Mouse (Mus musculus): Measurements from ENCODE around the gene Arhgef2. TPM values are rescaled to one million over a fixed set of nuclear protein-coding genes. Genes with fewer than 3 reads are reported as not detected.
A peak's percentile ranks its signal among the peaks of the same experiment; 100 is the strongest.

Gene Arhgef2
- polyA plus RNA-seq, 1 experiment from 2014 or later = 104 TPM

GRCm38 (mm10) chr3:88685958-88686451 is 80.2 kb downstream of the Arhgef2 start:
- ATAC-seq = peak; percentile 79
- H3K27ac ChIP-seq (ENCODE audit: low read length) = peak overlapping the region; percentile 98
- peak overlapping the region; percentile 96 for H3K4me2 ChIP-seq (ENCODE audit: low read length)
- peak overlapping the region; percentile 99 for H3K4me3 ChIP-seq (ENCODE audit: low read depth, low read length)
- no peaks in the 10 kb centered on the region for H3K9me3 ChIP-seq (replicated peaks; ENCODE audit: control insufficient read depth, low read length, poor library complexity, severe bottlenecking)
- H3K27me3 ChIP-seq (ENCODE audit: control insufficient read depth, insufficient read depth, low read depth, low read length) = no peaks in the 10 kb centered on the region
- H3K36me3 ChIP-seq (ENCODE audit: control insufficient read depth, insufficient read depth, low read length) = peaks cover 14% of the 10 kb centered on the region
- WGBS = under 1% methylated on average over 45 of the region's 45 CpGs
- H3K9ac ChIP-seq (ENCODE audit: low read depth, low read length) = peak overlapping the region; percentile 98
- peaks cover 21% of the 10 kb centered on the region for H3K4me1 ChIP-seq (ENCODE audit: control insufficient read depth, insufficient read depth, low read length)

GRCm38 (mm10) chr3:88686734-88687611 is 81.2 kb downstream of the Arhgef2 start:
- Histone ChIP-seq H3K4me3 (ENCODE audit: low read depth, low read length) (peak overlapping the region; percentile 99), H3K27me3 (ENCODE audit: control insufficient read depth, insufficient read depth, low read depth, low read length) (no peaks in the 10 kb centered on the region), H3K27ac (ENCODE audit: low read length) (peak overlapping the region; percentile 98), H3K4me2 (ENCODE audit: low read length) (peak overlapping the region; percentile 96), H3K9me3 (replicated peaks; ENCODE audit: control insufficient read depth, low read length, poor library complexity, severe bottlenecking) (no peaks in the 10 kb centered on the region), H3K4me1 (ENCODE audit: control insufficient read depth, insufficient read depth, low read length) (peaks cover 21% of the 10 kb centered on the region), H3K36me3 (ENCODE audit: control insufficient read depth, insufficient read depth, low read length) (peaks cover 18% of the 10 kb centered on the region), H3K9ac (ENCODE audit: low read depth, low read length) (peak overlapping the region; percentile 98)
- ATAC-seq = no peak
- WGBS = 54% methylated on average over 13 of the region's 13 CpGs

- no peaks in the 10 kb centered on the region for H3K27me3 ChIP-seq (ENCODE audit: control insufficient read depth, insufficient read depth, low read depth, low read length)
- peaks cover 26% of the 10 kb centered on the region for H3K36me3 ChIP-seq (ENCODE audit: control insufficient read depth, insufficient read depth, low read length)
- ATAC-seq = no peak
- peaks cover 21% of the 10 kb centered on the region for H3K4me1 ChIP-seq (ENCODE audit: control insufficient read depth, insufficient read depth, low read length)
- 93% methylated on average over 5 of the region's 5 CpGs for WGBS
- no peak overlapping the region for H3K4me2 ChIP-seq (ENCODE audit: low read length)
- H3K4me3 ChIP-seq (ENCODE audit: low read depth, low read length) = no peak overlapping the region
- no peak overlapping the region for H3K9ac ChIP-seq (ENCODE audit: low read depth, low read length)
- H3K27ac ChIP-seq (ENCODE audit: low read length) = no peak overlapping the region
- no peaks in the 10 kb centered on the region for H3K9me3 ChIP-seq (replicated peaks; ENCODE audit: control insufficient read depth, low read length, poor library complexity, severe bottlenecking)
These were observed 83.3 kb downstream of the Arhgef2 start for GRCm38 (mm10) chr3:88689079-88689478.

GRCm38 (mm10) chr3:88695545-88695944 is 89.8 kb downstream of the Arhgef2 start:
- no peaks in the 10 kb centered on the region for H3K27me3 ChIP-seq (ENCODE audit: control insufficient read depth, insufficient read depth, low read depth, low read length)
- no peaks in the 10 kb centered on the region for H3K9me3 ChIP-seq (replicated peaks; ENCODE audit: control insufficient read depth, low read length, poor library complexity, severe bottlenecking)
- H3K4me2 ChIP-seq (ENCODE audit: low read length) = no peak overlapping the region
- H3K4me3 ChIP-seq (ENCODE audit: low read depth, low read length) = no peak overlapping the region
- no peak overlapping the region for H3K27ac ChIP-seq (ENCODE audit: low read length)
- H3K36me3 ChIP-seq (ENCODE audit: control insufficient read depth, insufficient read depth, low read length) = peaks cover 51% of the 10 kb centered on the region
- no peak overlapping the region for H3K9ac ChIP-seq (ENCODE audit: low read depth, low read length)
- no peaks in the 10 kb centered on the region for H3K4me1 ChIP-seq (ENCODE audit: control insufficient read depth, insufficient read depth, low read length)
- no peak for ATAC-seq

Other genes with a start within 250 kb of the Arhgef2 start
- 1.2 and 1.9 TPM in 2 replicates for gene Paqr6, start 241.4 kb upstream of the Arhgef2 start, polyA plus RNA-seq (2015; fragmentation: Nextera tagmentation; extraction: Ambion mirVana)
- gene Bglap3, start 233.2 kb upstream of the Arhgef2 start, polyA plus RNA-seq (2015; fragmentation: Nextera tagmentation; extraction: Ambion mirVana) = not detected in 2 replicates
- 1.3 TPM in 1 of 2 replicates, not detected in the other for gene Bglap2, start 227.3 kb upstream of the Arhgef2 start, polyA plus RNA-seq (2015; fragmentation: Nextera tagmentation; extraction: Ambion mirVana)
- 0.88 TPM in 1 of 2 replicates, not detected in the other for gene Bglap, start 221.5 kb upstream of the Arhgef2 start, polyA plus RNA-seq (2015; fragmentation: Nextera tagmentation; extraction: Ambion mirVana)
- 18.3 and 19.2 TPM in 2 replicates for gene Pmf1, start 195.6 kb upstream of the Arhgef2 start, polyA plus RNA-seq (2015; fragmentation: Nextera tagmentation; extraction: Ambion mirVana)
- 36.7 and 39.3 TPM in 2 replicates for gene Slc25a44, start 180.8 kb upstream of the Arhgef2 start, polyA plus RNA-seq (2015; fragmentation: Nextera tagmentation; extraction: Ambion mirVana)
- gene Sema4a, start 144.8 kb upstream of the Arhgef2 start, polyA plus RNA-seq (2015; fragmentation: Nextera tagmentation; extraction: Ambion mirVana) = 42.5 and 44.0 TPM in 2 replicates
- gene Lmna, start 96.0 kb upstream of the Arhgef2 start, polyA plus RNA-seq (2015; fragmentation: Nextera tagmentation; extraction: Ambion mirVana) = 51.0 and 59.7 TPM in 2 replicates
- gene Mex3a, start 73.6 kb upstream of the Arhgef2 start, polyA plus RNA-seq (2015; fragmentation: Nextera tagmentation; extraction: Ambion mirVana) = 28.6 and 33.0 TPM in 2 replicates
- gene Rab25, start 57.7 kb upstream of the Arhgef2 start, polyA plus RNA-seq (2015; fragmentation: Nextera tagmentation; extraction: Ambion mirVana) = 0.69 TPM in 1 of 2 replicates, not detected in the other
- 181 and 193 TPM in 2 replicates for gene Lamtor2, start 52.9 kb upstream of the Arhgef2 start, polyA plus RNA-seq (2015; fragmentation: Nextera tagmentation; extraction: Ambion mirVana)
- gene Ubqln4, start 52.2 kb upstream of the Arhgef2 start, polyA plus RNA-seq (2015; fragmentation: Nextera tagmentation; extraction: Ambion mirVana) = 39.8 and 41.3 TPM in 2 replicates
- gene Ssr2, start 30.1 kb upstream of the Arhgef2 start, polyA plus RNA-seq (2015; fragmentation: Nextera tagmentation; extraction: Ambion mirVana) = 127 and 144 TPM in 2 replicates
- gene Rxfp4, start 47.2 kb downstream of the Arhgef2 start, polyA plus RNA-seq (2015; fragmentation: Nextera tagmentation; extraction: Ambion mirVana) = not detected in 2 replicates
- gene Khdc4, start 79.8 kb downstream of the Arhgef2 start, polyA plus RNA-seq (2015; fragmentation: Nextera tagmentation; extraction: Ambion mirVana) = 84.4 and 94.9 TPM in 2 replicates
- gene Rit1, start 110.9 kb downstream of the Arhgef2 start, polyA plus RNA-seq (2015; fragmentation: Nextera tagmentation; extraction: Ambion mirVana) = 59.4 and 65.6 TPM in 2 replicates
- gene Syt11, start 169.2 kb downstream of the Arhgef2 start, polyA plus RNA-seq (2015; fragmentation: Nextera tagmentation; extraction: Ambion mirVana) = 217 and 225 TPM in 2 replicates
- gene Gon4l, start 229.3 kb downstream of the Arhgef2 start, polyA plus RNA-seq (2015; fragmentation: Nextera tagmentation; extraction: Ambion mirVana) = 13.7 and 14.2 TPM in 2 replicates